Mouse (Mus musculus) heart, embryonic 16.5 days (tissue): Measurements from ENCODE around the gene 3110082I17Rik. TPM values are rescaled to one million over a fixed set of nuclear protein-coding genes. Genes with fewer than 3 reads are reported as not detected.

Experiments
- ATAC-seq: fragments of 200-750 bp; cut with Nextera tagmentation; replicated peaks from 2 replicates; pipeline ENCODE4 v1.8.0; 2017; ENCODE audit warnings: moderate number of reproducible peaks; ENCODE audit not compliant: insufficient read depth, low FRiP score; ENCODE audit errors: extremely low read depth
- H3K27ac ChIP-seq: fragments of 300-500 bp; sonication (generic); 2 replicates; pipeline ENCODE4 v1.5.1; 2014; ENCODE audit warnings: mild to moderate bottlenecking, low read length, control low read depth, moderate library complexity
- H3K27me3 ChIP-seq: fragments of 300-500 bp; sonication (generic); 2 replicates; pipeline ENCODE4 v1.6.1; 2014; ENCODE audit warnings: low read length, mixed read lengths; ENCODE audit not compliant: control insufficient read depth, insufficient read depth
- H3K36me3 ChIP-seq: fragments of 300-500 bp; sonication (generic); 2 replicates; pipeline ENCODE4 v1.6.1; 2014; ENCODE audit not compliant: control insufficient read depth, insufficient read depth
- H3K4me1 ChIP-seq: fragments of 300-500 bp; sonication (generic); 2 replicates; pipeline ENCODE4 v1.6.1; 2014; ENCODE audit warnings: low read length, mixed read lengths; ENCODE audit not compliant: control insufficient read depth, insufficient read depth
- H3K4me2 ChIP-seq: fragments of 300-500 bp; sonication (generic); 2 replicates; pipeline ENCODE4 v1.6.1; 2014; ENCODE audit warnings: low read depth, mild to moderate bottlenecking, control low read depth, low read length
- H3K4me3 ChIP-seq: fragments of 300-500 bp; sonication (generic); 2 replicates; pipeline ENCODE4 v1.5.1; 2014; ENCODE audit warnings: mild to moderate bottlenecking, control low read depth, low read length
- H3K9ac ChIP-seq: fragments of 300-500 bp; sonication (generic); 2 replicates; pipeline ENCODE4 v1.6.1; 2014; ENCODE audit warnings: low read length, control low read depth
- H3K9me3 ChIP-seq: fragments of 300-500 bp; sonication (generic); replicated peaks from 2 replicates; pipeline ENCODE4 v1.6.1; 2016; ENCODE audit warnings: low read length; ENCODE audit not compliant: control insufficient read depth
- WGBS: fragments of 180-500 bp; shearing (Covaris S2); extraction: QIAGEN DNeasy Blood & Tissue Kit; methylation state at CpG from one replicate; pipeline ENCODE4 v1.1.7; 2014; 5-methylcytosine and 5-hydroxymethylcytosine counted together
- polyA plus RNA-seq: library from polyadenylated mRNA; unstranded; fragments of >200 nt; fragmentation: Nextera tagmentation; extraction: Ambion mirVana; gene quantifications from 2 replicates; pipeline ENCODE4 v1.2.1, GENCODE M21; 2015

The 3110082I17Rik gene
- polyA plus RNA-seq, 1 experiment from 2014 or later: 17.2 TPM

GRCm38 (mm10) chr5:139389676-139390061 is 70.7 kb downstream of the 3110082I17Rik start:
- Histone ChIP-seq H3K4me3 (no peak overlapping the region), H3K4me2 (no peak overlapping the region), H3K36me3 (peaks cover 11% of the 10 kb centered on the region), H3K9ac (no peak overlapping the region), H3K27me3 (no peaks in the 10 kb centered on the region), H3K27ac (peak overlapping the region; percentile 70), H3K4me1 (peaks cover 45% of the 10 kb centered on the region), H3K9me3 (no peaks in the 10 kb centered on the region)
- WGBS: 35% methylated on average over 6 of the region's 6 CpGs
- ATAC-seq: no peak

- H3K36me3 ChIP-seq: peaks cover 10% of the 10 kb centered on the region
- no peaks in the 10 kb centered on the region for H3K27me3 ChIP-seq
- no peak overlapping the region for H3K4me2 ChIP-seq
- no peak overlapping the region for H3K4me3 ChIP-seq
- H3K9ac ChIP-seq: 0 out of 2 replicates have a peak overlapping the region, but pooled peaks have one; percentile 14
- H3K9me3 ChIP-seq: no peaks in the 10 kb centered on the region
- peak overlapping the region; percentile 70 for H3K27ac ChIP-seq
- ATAC-seq: no peak
- H3K4me1 ChIP-seq: peaks cover 52% of the 10 kb centered on the region
- 74% methylated on average over 17 of the region's 17 CpGs for WGBS
These were observed 71.3 kb downstream of the 3110082I17Rik start for GRCm38 (mm10) chr5:139388694-139389675.

GRCm38 (mm10) chr5:139388195-139388570 is 72.1 kb downstream of the 3110082I17Rik start:
- Histone ChIP-seq H3K27ac (peak overlapping the region; percentile 70), H3K36me3 (peaks cover 4% of the 10 kb centered on the region; the same call in 1 of the 2 replicates), H3K4me3 (no peak overlapping the region), H3K27me3 (no peaks in the 10 kb centered on the region), H3K9me3 (no peaks in the 10 kb centered on the region), H3K9ac (no peak overlapping the region), H3K4me2 (no peak overlapping the region), H3K4me1 (peaks cover 60% of the 10 kb centered on the region)
- 57% methylated on average over 4 of the region's 4 CpGs for WGBS
- no peak; the same call in 1 of the 2 replicates for ATAC-seq

- Histone ChIP-seq H3K27me3 (no peaks in the 10 kb centered on the region), H3K36me3 (no peaks in the 10 kb centered on the region), H3K4me3 (no peak overlapping the region), H3K9ac (no peak overlapping the region), H3K4me2 (no peak overlapping the region), H3K27ac (peak overlapping the region; percentile 70), H3K9me3 (no peaks in the 10 kb centered on the region), H3K4me1 (peaks cover 66% of the 10 kb centered on the region)
- peak; percentile 9; the same call in 1 of the 2 replicates for ATAC-seq
- WGBS: 69% methylated on average over 10 of the region's 10 CpGs
These were observed 72.8 kb downstream of the 3110082I17Rik start for GRCm38 (mm10) chr5:139387329-139388194.

- no peak for ATAC-seq
- Histone ChIP-seq H3K36me3 (no peaks in the 10 kb centered on the region), H3K9ac (no peak overlapping the region), H3K4me2 (no peak overlapping the region), H3K4me1 (peaks cover 73% of the 10 kb centered on the region), H3K27me3 (no peaks in the 10 kb centered on the region), H3K9me3 (no peaks in the 10 kb centered on the region), H3K27ac (no peak overlapping the region), H3K4me3 (no peak overlapping the region)
- WGBS: 90% methylated on average over 5 of the region's 5 CpGs
These were observed 74.3 kb downstream of the 3110082I17Rik start for GRCm38 (mm10) chr5:139386047-139386446.

DNA sequence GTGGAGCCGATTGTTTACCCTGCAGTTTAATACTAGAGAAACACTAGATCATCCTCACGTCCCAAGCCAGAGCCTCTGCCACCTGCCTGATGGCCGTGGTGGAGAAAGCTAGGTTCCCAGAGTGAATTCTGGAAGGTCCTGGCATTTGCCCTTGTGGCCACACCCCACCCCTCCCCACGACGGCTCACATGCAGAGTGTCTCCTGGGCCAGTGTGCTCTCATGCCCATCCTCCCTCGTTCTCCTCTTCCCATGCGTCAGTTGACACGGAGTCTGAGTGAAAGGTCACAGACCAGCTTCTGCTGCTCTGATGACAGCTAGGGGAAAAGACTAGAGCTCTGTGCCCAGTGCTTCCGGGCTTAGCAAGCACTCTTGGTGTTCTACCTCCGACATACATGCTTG is 75.8 kb downstream of the 3110082I17Rik start:
- Histone ChIP-seq H3K9me3 (no peaks in the 10 kb centered on the region), H3K36me3 (no peaks in the 10 kb centered on the region), H3K4me1 (peaks cover 70% of the 10 kb centered on the region), H3K27ac (peak overlapping the region; percentile 44), H3K4me3 (no peak overlapping the region), H3K27me3 (no peaks in the 10 kb centered on the region), H3K4me2 (peak overlapping the region; percentile 21; the same call in 1 of the 2 replicates), H3K9ac (peak overlapping the region; percentile 56)
- no peak for ATAC-seq
- 19% methylated on average over 10 of the region's 10 CpGs for WGBS

GRCm38 (mm10) chr5:139383234-139383633 is 77.1 kb downstream of the 3110082I17Rik start:
- ATAC-seq: no peak
- Histone ChIP-seq H3K4me1 (peaks cover 71% of the 10 kb centered on the region), H3K4me2 (peak overlapping the region; percentile 70), H3K27me3 (no peaks in the 10 kb centered on the region), H3K36me3 (no peaks in the 10 kb centered on the region), H3K4me3 (no peak overlapping the region), H3K27ac (peak overlapping the region; percentile 97), H3K9me3 (no peaks in the 10 kb centered on the region), H3K9ac (peak overlapping the region; percentile 82)
- 68% methylated on average over 9 of the region's 9 CpGs for WGBS

- H3K4me1 ChIP-seq: peaks cover 71% of the 10 kb centered on the region
- 15% methylated on average over 8 of the region's 8 CpGs for WGBS
- H3K4me3 ChIP-seq: peak overlapping the region; percentile 71
- peak overlapping the region; percentile 82 for H3K9ac ChIP-seq
- peak; percentile 51 for ATAC-seq
- no peaks in the 10 kb centered on the region for H3K9me3 ChIP-seq
- no peaks in the 10 kb centered on the region for H3K36me3 ChIP-seq
- peak overlapping the region; percentile 97 for H3K27ac ChIP-seq
- H3K4me2 ChIP-seq: peak overlapping the region; percentile 70
- no peaks in the 10 kb centered on the region for H3K27me3 ChIP-seq
These were observed 77.6 kb downstream of the 3110082I17Rik start for GRCm38 (mm10) chr5:139382760-139383159.
